Mouse (Mus musculus) hindlimb bud, embryonic 11.5 days (tissue): ENCODE results near the gene H2afz.
"Not testable (repeated sequence)": the region's sequence is repeated elsewhere in the genome, so short reads cannot be mapped to it uniquely, and the experiment has no call there.

Source experiments
- DNase-seq: peaks from one replicate; pipeline ENCODE4 v3.0.0-alpha.2; 2012; ENCODE audit warnings: low read depth, low spot score; ENCODE audit errors: extremely low spot score

The H2afz gene

DNA sequence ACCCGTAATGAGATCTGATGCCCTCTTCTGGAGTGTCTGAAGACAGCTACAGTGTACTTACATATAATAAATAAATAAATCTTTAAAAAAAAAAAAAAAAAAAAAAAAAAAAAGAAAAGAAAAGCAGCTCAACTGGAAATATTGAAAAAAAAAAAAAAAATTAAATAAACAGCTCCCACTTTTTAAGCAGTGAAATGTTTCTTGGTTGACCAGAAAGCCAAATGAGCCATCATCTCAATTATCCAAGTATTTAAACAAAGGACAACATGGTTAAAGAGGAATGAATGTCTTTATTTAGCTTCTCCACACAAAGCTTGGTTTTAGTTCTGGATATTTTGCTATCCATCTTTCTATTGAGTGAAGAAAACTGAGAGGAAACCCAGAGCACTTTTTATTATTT is 50.3 kb downstream of the H2afz start:
- DNase-seq: not testable (repeated sequence)
